11 mouse cellular contexts compared by ENCODE assay signal in genomic region chr4:114901643-114902351, GRCm38 (mm10). TPM values are rescaled to one million over a fixed set of nuclear protein-coding genes. Genes with fewer than 3 reads are reported as not detected.
A peak's percentile ranks its signal among the peaks of the same experiment; 100 is the strongest.
DNase-seq lines count a peak whose midpoint lies in the region; ATAC-seq lines count a peak whose summit lies in the region.
"Had no signal": no experiment of that assay in that cellular context is flagged by ENCODE, and none has a peak within 500 bp of the region (broad histone marks: within the 10 kb centered on the region; RNA-seq: fewer than 3 reads in every experiment).

No protein-coding gene starts in this region.

- peak; percentile 72 for DNase-seq in hindbrain, embryonic 11.5 days (ENCODE audit: low spot score)
- peak; percentile 48 for DNase-seq in mesoderm, embryonic 11.5 days (ENCODE audit: low read depth, low spot score)
- no peak for DNase-seq in testis, postnatal 10 days (ENCODE audit: low spot score)
- no peak for DNase-seq in urinary bladder, adult 2 months (ENCODE audit: low spot score)
- DNase-seq in ovary, postnatal 10 days (ENCODE audit: low spot score) = no peak

- H3K9me3 ChIP-seq in hindbrain, embryonic 11.5 days (ENCODE audit: control insufficient read depth, low read length) = no peaks in the 10 kb centered on the region
- H3K9me3 ChIP-seq in hindbrain, embryonic 16.5 days (ENCODE audit: control insufficient read depth, low read length) = no peaks in the 10 kb centered on the region
- no peaks in the 10 kb centered on the region for H3K9me3 ChIP-seq in forebrain, embryonic 16.5 days (ENCODE audit: control insufficient read depth, low read length)

- H3K4me2 ChIP-seq in hindbrain, embryonic 11.5 days (replicated peaks; ENCODE audit: low read depth, low read length) = peak overlapping the region; percentile 17
- H3K4me2 ChIP-seq in hindbrain, embryonic 16.5 days (ENCODE audit: low read length) = no peak overlapping the region; the same call in 1 of the 2 replicates
- no peak overlapping the region for H3K4me2 ChIP-seq in forebrain, embryonic 16.5 days (ENCODE audit: low read length)

- H3K27me3 ChIP-seq in hindbrain, embryonic 11.5 days (ENCODE audit: control insufficient read depth, insufficient read depth, low read length) = peaks cover 92% of the 10 kb centered on the region
- H3K27me3 ChIP-seq in hindbrain, embryonic 16.5 days (replicated peaks; ENCODE audit: control insufficient read depth, insufficient read depth, low read length) = peaks cover 59% of the 10 kb centered on the region
- peaks cover 85% of the 10 kb centered on the region for H3K27me3 ChIP-seq in forebrain, embryonic 16.5 days (replicated peaks; ENCODE audit: control insufficient read depth, insufficient read depth, low read length)

- no peaks in the 10 kb centered on the region for H3K4me1 ChIP-seq in hindbrain, embryonic 11.5 days (replicated peaks; ENCODE audit: control insufficient read depth, insufficient read depth, low read length)
- no peaks in the 10 kb centered on the region for H3K4me1 ChIP-seq in hindbrain, embryonic 16.5 days (ENCODE audit: control insufficient read depth, insufficient read depth, low read depth, low read length)
- peaks cover 5% of the 10 kb centered on the region; the same call in 1 of the 2 replicates for H3K4me1 ChIP-seq in forebrain, embryonic 16.5 days (replicated peaks; ENCODE audit: control insufficient read depth, insufficient read depth, low read length)

- H3K4me3 ChIP-seq in hindbrain, embryonic 11.5 days (ENCODE audit: low read depth, low read length) = peak overlapping the region; percentile 6
- no peak overlapping the region for H3K4me3 ChIP-seq in hindbrain, embryonic 16.5 days (ENCODE audit: low read length)
- no peak overlapping the region for H3K4me3 ChIP-seq in forebrain, embryonic 16.5 days (replicated peaks; ENCODE audit: low read length)

- WGBS in hindbrain, embryonic 11.5 days = under 1% methylated on average over 42 of the region's 42 CpGs
- under 1% methylated on average over 42 of the region's 42 CpGs for WGBS in hindbrain, embryonic 16.5 days
- under 1% methylated on average over 41 of the region's 42 CpGs for WGBS in forebrain, embryonic 16.5 days

- ATAC-seq in hindbrain, embryonic 11.5 days (ENCODE audit: low FRiP score) = peak; percentile 45; the same call in 1 of the 2 replicates
- no peak for ATAC-seq in hindbrain, embryonic 16.5 days
- peak; percentile 30 for ATAC-seq in activated CD4-positive, CD25-positive, alpha-beta regulatory T cell, adult 4 months
- ATAC-seq in forebrain, embryonic 16.5 days = 0 out of 2 replicates have a peak, but pooled peaks have one; percentile 9
- ATAC-seq: Patski had no signal

- no peak overlapping the region for H3K27ac ChIP-seq in hindbrain, embryonic 11.5 days (ENCODE audit: low read depth, low read length)
- no peak overlapping the region for H3K27ac ChIP-seq in hindbrain, embryonic 16.5 days (ENCODE audit: low read depth, low read length)
- no peak overlapping the region for H3K27ac ChIP-seq in forebrain, embryonic 16.5 days (ENCODE audit: low read length)

- H3K9ac ChIP-seq in hindbrain, embryonic 11.5 days (ENCODE audit: low read depth, low read length) = no peak overlapping the region
- no peak overlapping the region for H3K9ac ChIP-seq in hindbrain, embryonic 16.5 days (ENCODE audit: low read depth, low read length)
- no peak overlapping the region for H3K9ac ChIP-seq in forebrain, embryonic 16.5 days (replicated peaks; ENCODE audit: low read depth, low read length)

- H3K36me3 ChIP-seq in hindbrain, embryonic 11.5 days (ENCODE audit: control insufficient read depth, insufficient read depth, low read length) = no peaks in the 10 kb centered on the region
- no peaks in the 10 kb centered on the region for H3K36me3 ChIP-seq in hindbrain, embryonic 16.5 days (ENCODE audit: control insufficient read depth, insufficient read depth, low read length)
- no peaks in the 10 kb centered on the region for H3K36me3 ChIP-seq in forebrain, embryonic 16.5 days (ENCODE audit: control insufficient read depth, insufficient read depth)

RNA-seq across cellular contexts. Expression of gene Foxd2, which starts 6.9 kb away (rescaled TPM):
- 0.74 and 0.93 TPM in 2 replicates for polyA plus RNA-seq in hindbrain, embryonic 11.5 days (2014; fragmentation: Nextera tagmentation; extraction: Ambion mirVana)
- 0.05 and 0.07 TPM in 2 replicates for polyA plus RNA-seq in hindbrain, embryonic 16.5 days (2015; fragmentation: Nextera tagmentation; extraction: Ambion mirVana)
- under 1 TPM in 1 of 2 experiments, not detected in 1; 0.17 TPM for polyA plus RNA-seq in activated CD4-positive, CD25-positive, alpha-beta regulatory T cell, adult 4 months (2017; shearing (Covaris generic))
- 0.15 TPM in 2 replicates for polyA plus RNA-seq in forebrain, embryonic 16.5 days (2015; fragmentation: Nextera tagmentation; extraction: Ambion mirVana)
- 0.66 and 0.97 TPM in 2 replicates for polyA plus RNA-seq in urinary bladder, adult 2 months (2012; rRNA removed)
- polyA plus RNA-seq: neural tube, embryonic 14.5 days had no signal

RNA-seq across cellular contexts. Expression of gene Foxe3, which starts 24.0 kb away (rescaled TPM):
- polyA plus RNA-seq in hindbrain, embryonic 11.5 days (2014; fragmentation: Nextera tagmentation; extraction: Ambion mirVana) = not detected in 2 replicates
- polyA plus RNA-seq in hindbrain, embryonic 16.5 days (2015; fragmentation: Nextera tagmentation; extraction: Ambion mirVana) = not detected in 2 replicates
- not detected for polyA plus RNA-seq in activated CD4-positive, CD25-positive, alpha-beta regulatory T cell, adult 4 months (2017; shearing (Covaris generic))
- polyA plus RNA-seq in forebrain, embryonic 16.5 days (2015; fragmentation: Nextera tagmentation; extraction: Ambion mirVana) = not detected in 2 replicates
- polyA plus RNA-seq in urinary bladder, adult 2 months (2012; rRNA removed) = not detected in 2 replicates
- polyA plus RNA-seq: gonadal fat pad, adult 2 months; neural tube, embryonic 14.5 days; Patski had no signal

Comparison
In these comparisons a context has a peak if more than half of its experiments do, and no peak if none do; other contexts are left out.
1. DNase-seq: peak in hindbrain, embryonic 11.5 days (single experiment) and mesoderm, embryonic 11.5 days (single experiment); none in testis, postnatal 10 days (single experiment), urinary bladder, adult 2 months (single experiment) and ovary, postnatal 10 days (single experiment).